Mouse (Mus musculus) Muller cell, postnatal 12 days (primary cell): ENCODE measurements around the gene Ndufs2.

Experiments used
- DNase-seq: peaks from one replicate; pipeline ENCODE4 v3.0.0-alpha.2; 2015; ENCODE audit errors: inconsistent ontology term

Gene Ndufs2

DNA sequence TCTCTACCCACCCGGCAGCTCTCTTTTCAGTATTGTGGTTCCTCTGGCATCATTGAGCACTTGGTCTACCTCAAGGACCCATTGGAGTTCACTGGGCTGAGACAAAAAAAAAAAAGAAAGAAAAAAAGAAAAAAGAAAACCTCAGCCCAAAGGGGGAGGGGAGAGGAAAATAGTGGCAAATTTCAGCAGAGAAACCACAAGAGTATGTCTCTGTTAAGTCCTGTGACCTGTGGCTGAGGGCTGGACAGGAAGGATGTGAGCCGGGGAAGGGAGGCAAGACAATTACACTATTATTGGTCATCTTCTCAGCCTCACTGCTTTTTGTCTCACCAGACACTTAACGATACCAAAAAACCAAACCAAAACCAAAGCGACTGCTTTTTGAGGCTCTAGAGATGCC is 19.3 kb downstream of the Ndufs2 start:
- peak; percentile 69 for DNase-seq

- DNase-seq = peak; percentile 43
Measured at GRCm38 (mm10) chr1:171230215-171230614, 21.0 kb downstream of the Ndufs2 start.

DNA sequence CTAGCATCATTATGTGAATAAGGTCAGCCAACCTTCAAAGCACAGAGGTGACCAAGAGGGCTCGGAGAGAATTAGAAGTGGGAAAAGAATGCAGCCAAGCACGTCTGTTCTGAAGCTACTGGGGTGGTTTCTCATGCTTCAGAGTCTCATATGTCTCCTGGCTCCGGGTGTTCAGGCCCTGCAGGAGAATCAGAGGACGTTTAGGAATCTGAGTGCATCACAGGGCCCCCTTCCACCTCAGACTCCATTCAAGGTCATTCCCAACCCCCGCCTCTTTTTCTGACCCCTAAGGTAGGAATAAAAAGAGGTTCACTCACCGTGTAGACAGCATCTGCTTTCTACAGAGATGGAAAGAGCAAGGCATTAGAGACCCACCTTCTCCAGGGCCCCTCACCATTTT is 21.4 kb downstream of the Ndufs2 start:
- no peak for DNase-seq

DNA sequence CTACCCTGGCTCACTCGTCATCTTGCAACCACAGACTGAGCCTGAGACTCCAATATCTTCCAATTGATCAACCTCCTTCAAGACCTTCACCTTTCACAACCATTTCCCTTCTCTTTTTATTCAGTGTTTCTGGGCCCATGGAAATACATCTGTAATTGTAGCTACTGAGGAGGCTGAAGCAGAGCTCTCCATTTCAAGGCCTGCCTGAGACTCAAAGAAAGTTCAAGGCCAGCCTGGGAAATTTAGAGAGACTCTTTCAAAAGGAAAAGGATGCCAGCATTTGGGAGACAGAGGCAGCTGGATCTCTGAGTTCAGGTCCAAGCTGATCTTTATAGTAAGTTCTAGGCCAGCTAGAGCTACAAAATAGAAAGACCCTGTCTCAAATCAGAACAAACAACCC is 23.3 kb downstream of the Ndufs2 start:
- no peak for DNase-seq

- DNase-seq = no peak
Measured at GRCm38 (mm10) chr1:171226780-171227179, 24.4 kb downstream of the Ndufs2 start.

DNA sequence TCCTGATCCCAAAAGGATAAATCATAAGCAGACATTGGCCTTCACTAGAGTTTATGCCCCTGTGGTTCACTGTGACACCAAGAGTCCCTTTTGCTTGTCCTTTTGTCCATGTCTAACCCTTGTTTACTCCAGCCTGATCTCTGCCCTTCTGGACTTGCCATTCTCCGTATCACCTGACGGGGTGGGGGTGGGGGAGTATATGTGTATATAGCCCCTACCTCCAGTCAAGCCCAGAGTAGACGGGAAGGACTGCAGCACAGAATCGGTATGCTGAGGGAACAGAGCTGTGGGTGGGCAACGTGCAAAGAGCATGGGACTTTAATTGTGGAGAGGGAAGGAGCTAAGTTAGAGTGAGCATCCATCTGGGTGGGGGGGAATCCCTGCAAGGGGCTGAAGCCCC is 26.3 kb downstream of the Ndufs2 start, which contains the start of gene Apoa2:
TSS of gene Apoa2 (plus strand) at position 198 of the 400 bp plus-strand sequence.
- no peak for DNase-seq

GRCm38 (mm10) chr1:171223796-171224195 is 27.4 kb downstream of the Ndufs2 start:
- DNase-seq = no peak

GRCm38 (mm10) chr1:171223168-171223567 is 28.0 kb downstream of the Ndufs2 start:
- no peak for DNase-seq

DNA sequence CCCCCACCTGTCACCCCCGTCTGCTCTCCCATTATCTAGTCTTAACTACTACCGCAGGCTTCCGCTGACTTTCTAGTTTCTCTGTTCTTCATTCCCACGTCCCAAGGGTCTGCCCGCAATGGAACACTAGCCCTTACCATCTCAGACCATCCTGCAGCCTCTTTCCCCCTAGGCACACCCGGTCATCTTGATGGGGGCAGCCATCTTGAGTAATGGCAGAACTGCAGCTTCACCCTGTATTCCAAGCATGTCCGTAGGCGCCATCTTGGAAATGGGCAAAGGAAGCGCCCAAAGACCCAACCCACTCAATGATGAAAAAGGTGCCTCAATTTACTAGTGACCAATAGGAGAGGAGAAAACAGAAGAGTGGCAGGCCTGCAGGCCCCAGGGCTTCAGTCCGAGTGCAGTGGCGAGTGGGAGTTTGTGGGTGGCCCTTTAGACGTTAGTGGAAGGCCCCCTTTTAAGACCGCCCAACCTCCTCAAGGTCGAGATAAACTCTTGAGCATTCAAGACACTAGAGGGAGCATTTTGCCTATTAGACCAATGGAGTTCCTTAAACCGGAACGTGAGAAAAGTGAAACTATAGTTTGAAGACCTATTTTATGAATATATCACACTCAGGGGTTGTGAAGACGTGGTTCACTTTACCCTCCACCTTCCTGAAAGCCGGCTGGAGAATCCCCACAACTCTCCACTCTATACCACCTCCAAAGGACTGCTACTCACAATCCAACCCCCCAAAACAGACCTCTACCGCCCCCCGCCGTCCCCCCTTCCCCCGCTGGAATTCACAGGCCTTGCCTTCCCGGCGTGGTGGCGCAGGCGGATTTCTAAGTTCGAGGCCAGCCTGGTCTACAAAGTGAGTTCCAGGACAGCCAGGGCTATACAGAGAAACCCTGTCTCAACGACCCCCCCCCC is 28.7 kb downstream of the Ndufs2 start, which contains the start of gene Tomm40l:
TSS of gene Tomm40l (minus strand) at position 277 of the 918 bp plus-strand sequence.
- peak; percentile 98 for DNase-seq

DNA sequence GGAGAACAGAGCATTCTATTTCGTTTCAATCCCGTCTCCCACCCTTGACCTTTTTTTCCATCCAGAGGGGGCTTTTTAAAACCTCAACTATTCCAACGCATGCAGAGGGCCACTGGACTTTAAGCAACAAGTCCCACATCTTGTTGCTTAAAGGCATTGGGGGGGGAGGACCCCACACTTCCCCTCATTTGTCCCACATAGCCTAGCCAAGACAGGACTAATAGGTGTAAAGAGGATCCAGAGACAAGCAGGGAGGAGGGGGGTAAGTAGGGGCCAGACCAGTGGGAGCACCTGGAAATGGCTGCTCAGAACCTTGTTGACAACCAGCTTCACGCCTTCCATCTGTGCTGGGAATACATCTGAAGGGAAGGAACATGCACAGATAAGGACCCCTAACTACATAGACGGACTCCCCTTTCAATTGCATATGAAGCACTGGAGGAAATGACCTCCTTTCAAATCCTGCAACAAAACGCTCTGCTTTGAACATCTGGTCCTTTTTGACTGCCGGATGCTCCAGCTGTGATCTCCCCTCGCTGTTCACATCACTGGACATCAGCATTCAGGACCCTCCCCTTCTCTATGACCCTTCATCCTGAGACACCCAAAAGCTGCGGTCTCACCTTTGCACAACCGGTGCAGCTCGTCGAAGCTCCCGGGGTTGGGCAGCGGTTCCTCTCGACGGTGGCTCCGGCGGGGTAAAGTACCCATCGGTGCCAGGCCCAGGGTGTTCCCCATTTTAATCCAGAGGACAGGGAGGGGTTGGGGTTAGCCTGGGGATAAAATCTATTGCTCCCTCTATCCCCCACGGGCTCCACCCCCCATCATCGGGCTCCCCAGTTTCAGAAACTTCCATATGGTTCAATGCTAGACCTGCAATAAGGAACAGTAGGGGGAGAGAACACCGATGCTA is 29.7 kb downstream of the Ndufs2 start:
- no peak for DNase-seq

- peak; percentile 76 for DNase-seq
Measured at GRCm38 (mm10) chr1:171220871-171221270, 30.3 kb downstream of the Ndufs2 start.

- DNase-seq = no peak
Measured at GRCm38 (mm10) chr1:171216241-171216955, 34.8 kb downstream of the Ndufs2 start.

DNA sequence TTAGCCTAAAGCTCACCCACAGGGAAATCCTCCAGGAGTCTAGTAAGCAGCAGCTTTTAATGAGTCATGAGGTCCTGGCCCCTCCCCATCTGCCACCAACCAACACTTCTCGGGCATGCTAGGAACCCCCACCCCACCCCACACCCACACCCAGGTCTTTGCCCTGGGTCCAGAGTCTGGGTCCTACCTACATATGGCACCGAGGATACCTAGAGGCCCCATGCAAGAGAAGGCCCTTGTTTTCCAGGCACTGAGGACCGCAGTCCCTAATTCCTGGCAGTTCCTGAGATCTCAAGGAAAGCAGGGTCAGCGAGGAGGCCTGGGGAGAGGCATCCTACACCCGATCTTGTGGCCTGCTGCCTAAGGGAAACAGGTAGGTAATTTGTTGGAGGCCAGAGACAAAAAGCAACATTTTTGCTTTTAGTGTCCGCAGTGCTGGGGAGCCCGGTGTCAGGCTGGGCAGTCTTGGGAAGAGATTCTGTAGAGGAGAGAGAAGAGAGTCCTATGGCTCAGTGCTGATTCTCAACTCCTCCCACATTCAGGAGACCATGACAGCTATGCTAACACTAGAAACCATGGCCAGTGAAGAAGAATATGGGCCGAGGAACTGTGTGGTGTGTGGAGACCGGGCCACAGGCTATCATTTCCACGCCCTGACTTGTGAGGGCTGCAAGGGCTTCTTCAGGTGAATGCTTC is 37.2 kb downstream of the Ndufs2 start, which contains the start of gene Nr1i3:
TSS of gene Nr1i3 (plus strand) at position 170 of the 696 bp plus-strand sequence.
- no peak for DNase-seq

- no peak for DNase-seq
Measured at GRCm38 (mm10) chr1:171212854-171213253, 38.3 kb downstream of the Ndufs2 start.

GRCm38 (mm10) chr1:171209409-171209808 is 41.8 kb downstream of the Ndufs2 start:
- DNase-seq = no peak

- DNase-seq = no peak
Measured at GRCm38 (mm10) chr1:171205704-171206493, 45.3 kb downstream of the Ndufs2 start.

- DNase-seq = no peak
Measured at GRCm38 (mm10) chr1:171204249-171204644, 46.9 kb downstream of the Ndufs2 start.

DNA sequence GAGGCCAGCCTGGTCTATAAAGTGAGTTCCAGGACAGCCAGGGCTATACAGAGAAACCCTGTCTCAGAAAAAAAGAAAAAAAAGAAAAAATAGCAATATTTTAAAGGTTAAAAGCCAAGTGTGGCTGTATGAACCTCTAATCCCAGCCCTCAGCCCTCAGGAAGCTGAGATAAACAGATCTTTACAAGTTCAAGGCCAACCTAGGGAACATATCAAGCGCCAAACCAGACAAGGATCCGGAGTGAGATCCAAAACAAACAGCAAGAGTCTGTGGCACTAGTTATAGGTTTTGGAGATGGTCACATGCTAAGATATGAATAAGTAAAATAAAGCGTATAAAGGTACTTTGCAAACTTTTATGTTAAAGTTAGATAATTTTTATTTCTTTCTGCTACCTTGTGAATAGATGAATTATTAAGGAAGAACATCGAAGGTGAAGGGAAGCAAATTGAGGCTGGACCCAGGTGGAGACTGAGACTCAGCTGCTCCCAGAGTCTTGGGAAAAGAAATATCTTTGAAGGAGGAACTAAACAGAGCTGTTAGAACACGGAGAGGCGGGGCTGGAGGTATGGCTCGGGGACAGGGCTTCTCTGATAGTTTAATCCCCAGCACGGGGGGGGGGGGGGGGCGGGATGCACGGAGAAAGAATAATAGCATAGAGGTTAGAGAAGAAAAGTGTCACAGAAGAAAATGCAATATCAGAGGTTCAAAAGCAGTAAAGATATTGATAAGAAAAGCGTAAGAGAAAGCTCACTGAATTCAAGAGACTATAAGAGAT is 47.5 kb downstream of the Ndufs2 start:
- DNase-seq = no peak

GRCm38 (mm10) chr1:171200769-171201168 is 50.4 kb downstream of the Ndufs2 start:
- DNase-seq = no peak
